Mouse (Mus musculus): Measurements from ENCODE around the gene Hnrnpab.

DNA sequence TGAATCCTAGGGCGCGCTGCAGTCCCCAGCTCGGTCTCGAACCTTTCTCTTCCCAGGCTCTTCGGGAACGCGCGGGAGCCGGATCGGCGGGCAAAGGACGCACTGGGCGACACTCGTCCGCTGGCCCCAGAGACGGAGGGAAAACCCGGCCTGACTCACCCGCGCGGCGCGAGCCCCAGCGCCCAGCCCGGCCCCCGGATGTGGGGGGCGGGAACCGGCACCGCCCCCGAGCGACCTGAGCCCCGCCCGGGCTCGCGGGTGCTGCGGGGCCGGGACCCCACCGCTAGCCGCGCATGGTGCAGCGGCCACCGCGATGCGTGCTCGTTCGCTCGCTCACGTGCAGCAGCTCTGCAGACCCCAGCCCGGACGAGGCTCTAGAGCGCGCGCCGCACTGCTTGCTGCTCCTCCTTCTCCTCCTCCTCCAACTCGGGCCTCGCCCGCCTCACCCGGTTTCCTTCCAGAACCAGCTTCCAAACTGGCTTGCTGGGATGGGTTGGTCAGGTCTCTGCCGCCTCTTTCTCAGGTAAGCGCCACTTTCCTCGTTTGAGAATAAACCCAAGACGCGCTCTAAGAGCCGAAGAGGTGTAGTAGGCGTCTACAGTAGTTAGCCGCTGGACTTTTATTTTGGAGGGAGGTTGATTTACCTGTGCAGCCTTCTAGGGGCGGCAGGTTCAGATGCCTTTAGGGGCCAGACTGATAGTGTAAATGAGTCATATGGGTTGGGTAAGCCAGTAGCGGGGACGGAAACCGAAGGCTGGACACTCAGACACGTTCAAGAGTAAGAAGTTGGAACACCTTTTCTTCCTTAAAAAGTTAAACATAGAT lies 44.3 kb upstream of the Hnrnpab start, which contains the start of the genes N4bp3 and D930048N14Rik:
- TF ChIP-seq CTCF (IDR thresholded peaks at IDR 0.05; ENCODE audit: low read depth) (no peak), EP300 (optimal IDR thresholded peaks at IDR 0.05) (no peak)

All from stomach, postnatal 0 days (tissue).